Mouse (Mus musculus) CH12.LX (cell line): ENCODE results near the gene Plxna2. TPM values are rescaled to one million over a fixed set of nuclear protein-coding genes. Genes with fewer than 3 reads are reported as not detected.

Source experiments
- DNase-seq: peaks from one replicate; pipeline ENCODE4 v3.0.0-alpha.2; 2013; ENCODE audit errors: extremely low read depth
- H3K27ac ChIP-seq: 2 replicates; pipeline ENCODE4 v1.5.1; 2012; ENCODE audit warnings: low read depth, mild to moderate bottlenecking, control low read depth, moderate library complexity; ENCODE audit not compliant: insufficient read depth
- H3K27me3 ChIP-seq: replicated peaks from 2 replicates; pipeline ENCODE3; 2012; ENCODE audit warnings: inconsistent platforms
- H3K36me3 ChIP-seq, 2 experiments: replicated peaks in 1 of 2; 2 replicates each; pipeline versions ENCODE3 to v1.6.1; 2012; ENCODE audit warnings: inconsistent platforms in 1 of 2, low read length in 1 of 2, mild to moderate bottlenecking in 1 of 2, mixed read lengths in 1 of 2, moderate library complexity in 1 of 2; ENCODE audit not compliant: control insufficient read depth in 1 of 2, insufficient read depth in 1 of 2
- H3K4me1 ChIP-seq, 2 experiments: 2 replicates each; pipeline ENCODE4 v1.6.1; 2012; ENCODE audit warnings: inconsistent platforms in 1 of 2, moderate library complexity in 1 of 2; ENCODE audit not compliant: insufficient read depth in 2 of 2, control insufficient read depth in 1 of 2
- H3K4me2 ChIP-seq: 2 replicates; pipeline ENCODE4 v1.6.1; 2012; ENCODE audit warnings: low read depth, mild to moderate bottlenecking, control low read depth; ENCODE audit not compliant: poor library complexity, insufficient read depth, severe bottlenecking
- H3K4me3 ChIP-seq, 3 experiments: fragments of 150-350 bp in 1 of 3; sonication (generic) in 1 of 3; replicated peaks in 1 of 3; 2 replicates each; pipeline versions ENCODE3 to v1.5.1; 2011 to 2012; ENCODE audit warnings: low read depth in 2 of 3, low read length in 2 of 3, mild to moderate bottlenecking in 2 of 3, moderate library complexity in 2 of 3, control low read depth in 1 of 3, improper control_type of control experiment in 1 of 3, inconsistent platforms in 1 of 3, mixed read lengths in 1 of 3; ENCODE audit not compliant: poor library complexity in 1 of 3
- H3K79me2 ChIP-seq: replicated peaks from 2 replicates; pipeline ENCODE4 v1.6.1; 2012; ENCODE audit warnings: mild to moderate bottlenecking, moderate library complexity; ENCODE audit not compliant: control insufficient read depth, poor library complexity, insufficient read depth, severe bottlenecking; ENCODE audit errors: extremely low read depth
- H3K9ac ChIP-seq: 2 replicates; pipeline ENCODE4 v1.6.1; 2012; ENCODE audit warnings: low read depth, mild to moderate bottlenecking, control low read depth, moderate library complexity; ENCODE audit not compliant: insufficient read depth
- H3K9me3 ChIP-seq: replicated peaks from 2 replicates; pipeline ENCODE3; 2012; ENCODE audit warnings: low read length, inconsistent platforms, mixed read lengths
- CHD1 ChIP-seq: IDR thresholded peaks from 2 replicates; pipeline ENCODE4 v1.6.1; 2012; ENCODE audit warnings: low read depth, low read length, improper control_type of control experiment, inconsistent platforms
- ELF1 ChIP-seq: IDR thresholded peaks from 2 replicates; pipeline ENCODE4 v1.6.1; 2014; ENCODE audit warnings: low read depth, mild to moderate bottlenecking, inconsistent platforms, low read length, improper control_type of control experiment
- EP300 ChIP-seq: IDR thresholded peaks from 2 replicates; pipeline ENCODE4 v1.6.1; 2011; ENCODE audit warnings: low read length, improper control_type of control experiment
- ETS1 ChIP-seq: conservative IDR thresholded peaks from 2 replicates; pipeline ENCODE4 v1.6.1; 2012; ENCODE audit warnings: low read depth, mild to moderate bottlenecking, inconsistent platforms, low read length, improper control_type of control experiment, moderate library complexity
- GABPA ChIP-seq: IDR thresholded peaks from 2 replicates; pipeline ENCODE4 v1.6.1; 2012; ENCODE audit warnings: low read depth, low read length, improper control_type of control experiment, inconsistent platforms; ENCODE audit not compliant: insufficient replicate concordance
- HCFC1 ChIP-seq: IDR thresholded peaks from 2 replicates; pipeline ENCODE4 v1.6.1; 2012; ENCODE audit warnings: low read depth, mild to moderate bottlenecking, inconsistent platforms, low read length, improper control_type of control experiment
- JUN ChIP-seq: IDR thresholded peaks from 2 replicates; pipeline ENCODE4 v1.6.1; 2011; ENCODE audit warnings: low read depth, mild to moderate bottlenecking, low read length, improper control_type of control experiment, moderate library complexity; ENCODE audit not compliant: insufficient read depth
- KAT2A ChIP-seq: IDR thresholded peaks from 2 replicates; pipeline ENCODE4 v1.6.1; 2012; ENCODE audit warnings: low read length, improper control_type of control experiment, inconsistent platforms; ENCODE audit not compliant: insufficient replicate concordance
- MAFK ChIP-seq: IDR thresholded peaks from 2 replicates; pipeline ENCODE4 v1.6.1; 2011; ENCODE audit warnings: low read length, improper control_type of control experiment; ENCODE audit not compliant: insufficient replicate concordance
- MXI1 ChIP-seq: IDR thresholded peaks from 2 replicates; pipeline ENCODE4 v1.6.1; 2011; ENCODE audit warnings: mild to moderate bottlenecking, low read depth, low read length, improper control_type of control experiment
- MYC ChIP-seq: IDR thresholded peaks from 2 replicates; pipeline ENCODE4 v1.6.1; 2011; ENCODE audit warnings: low read depth, mild to moderate bottlenecking, improper control_type of control experiment, low read length
- NELFE ChIP-seq: IDR thresholded peaks from 2 replicates; pipeline ENCODE4 v1.6.1; 2011; ENCODE audit warnings: low read depth, low read length, improper control_type of control experiment
- RCOR1 ChIP-seq: conservative IDR thresholded peaks from 2 replicates; pipeline ENCODE4 v1.6.1; 2012; ENCODE audit warnings: low read depth, mild to moderate bottlenecking, inconsistent platforms, low read length, improper control_type of control experiment
- SMC3 ChIP-seq: IDR thresholded peaks from 2 replicates; pipeline ENCODE4 v1.6.1; 2011; ENCODE audit warnings: low read depth, low read length, improper control_type of control experiment
- UBTF ChIP-seq: IDR thresholded peaks from 2 replicates; pipeline ENCODE4 v1.6.1; 2012; ENCODE audit warnings: low read depth, mild to moderate bottlenecking, inconsistent platforms, low read length, improper control_type of control experiment, moderate library complexity
- ZNF384 ChIP-seq: IDR thresholded peaks from 2 replicates; pipeline ENCODE4 v1.6.1; 2012; ENCODE audit warnings: low read depth, low read length, improper control_type of control experiment, inconsistent platforms
- dilution Hi-C: fragments of 300-500 bp; cut with MboI; formaldehyde crosslinking; loops from 2 replicates; pipeline ENCODE4 v1.14.3; 2020; ENCODE audit warnings: low sequenced_read_pairs; ENCODE audit not compliant: extremely low pct_unique_long_range_greater_than_20kb, extremely low pct_ligation_motif_present
- in situ Hi-C: fragments of 300-500 bp; cut with MboI; formaldehyde crosslinking; loops from 3 replicates; pipeline ENCODE4 v1.14.3; 2019; ENCODE audit warnings: low sequenced_read_pairs, low pct_ligation_motif_present, low pct_unique_long_range_greater_than_20kb, mixed read lengths
- polyA plus RNA-seq: library from polyadenylated mRNA; unstranded; fragments of >175 nt; gene quantifications from 2 replicates; pipeline ENCODE4 v1.2.1, GENCODE M21; 2012; ENCODE audit warnings: low read depth; ENCODE audit not compliant: insufficient read length
- total RNA-seq, 2 experiments: library from RNA; depleted of rRNA; stranded (reverse); fragments of 300-350 nt in 1 of 2; fragments of >200 nt in 1 of 2; gene quantifications; 2 replicates each; pipeline ENCODE4 v1.2.3; 2012 to 2014

The Plxna2 gene
- total and polyA plus RNA-seq, 3 experiments = 0.04 to 0.05 (median 0.04) TPM

DNA sequence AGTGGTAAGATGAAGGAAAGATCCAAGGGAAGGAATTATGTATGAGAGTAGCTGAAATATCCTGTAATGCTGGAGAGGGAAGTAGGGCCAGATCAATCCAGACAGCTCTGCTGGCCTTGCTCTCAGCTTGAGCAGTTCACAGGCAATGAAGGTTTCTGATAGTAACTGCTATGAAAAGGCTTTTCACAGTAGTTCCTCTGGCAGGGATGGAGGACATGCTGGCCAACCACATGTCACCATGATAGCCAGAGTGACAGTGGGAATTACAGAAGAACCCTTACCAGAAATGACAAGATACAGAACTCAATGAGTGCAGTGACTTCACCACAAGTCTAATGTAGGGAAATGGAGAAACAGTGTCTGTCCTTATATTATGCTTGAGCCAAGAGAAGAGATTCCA, 210.3 kb downstream of the Plxna2 start:
- no peaks in the 10 kb centered on the region for H3K79me2 ChIP-seq
- dilution Hi-C loops (no loop called here), in situ Hi-C loops (no loop called here)
- no peak overlapping the region for H3K4me2 ChIP-seq
- H3K9ac ChIP-seq = no peak overlapping the region
- no peaks in the 10 kb centered on the region for H3K9me3 ChIP-seq
- DNase-seq = no peak
- H3K36me3 ChIP-seq = no peaks in the 10 kb centered on the region
- H3K27ac ChIP-seq = no peak overlapping the region
- H3K27me3 ChIP-seq = no peaks in the 10 kb centered on the region
- H3K4me1 ChIP-seq = no peaks in the 10 kb centered on the region
- no peak overlapping the region for H3K4me3 ChIP-seq
- no peak for TF ChIP-seq MXI1
- no peak for TF ChIP-seq EP300
- no peak for TF ChIP-seq ZNF384
- TF ChIP-seq SMC3 = no peak
- TF ChIP-seq KAT2A = no peak
- no peak for TF ChIP-seq CHD1
- TF ChIP-seq JUN = no peak
- no peak for TF ChIP-seq MAFK
- no peak for TF ChIP-seq GABPA
- TF ChIP-seq UBTF = no peak
- TF ChIP-seq RCOR1 = no peak
- no peak for TF ChIP-seq HCFC1
- no peak for TF ChIP-seq ETS1
- no peak for TF ChIP-seq ELF1

- Histone ChIP-seq H3K4me1 (no peaks in the 10 kb centered on the region), H3K9ac (no peak overlapping the region), H3K79me2 (no peaks in the 10 kb centered on the region), H3K27ac (no peak overlapping the region), H3K4me3 (no peak overlapping the region), H3K36me3 (no peaks in the 10 kb centered on the region), H3K4me2 (no peak overlapping the region), H3K9me3 (no peaks in the 10 kb centered on the region), H3K27me3 (no peaks in the 10 kb centered on the region)
- dilution Hi-C loops (no loop called here), in situ Hi-C loops (no loop called here)
- no peak for TF ChIP-seq UBTF
- no peak for TF ChIP-seq HCFC1
- no peak for TF ChIP-seq MXI1
- TF ChIP-seq NELFE = no peak
- TF ChIP-seq SMC3 = no peak
- TF ChIP-seq CHD1 = no peak
- no peak for TF ChIP-seq ZNF384
- TF ChIP-seq MYC = no peak
- no peak for TF ChIP-seq GABPA
- no peak for DNase-seq
Measured at GRCm38 (mm10) chr1:194835238-194835637, 217.2 kb downstream of the Plxna2 start.
